Mouse (Mus musculus): ENCODE data around the gene Slc35g3.

DNA sequence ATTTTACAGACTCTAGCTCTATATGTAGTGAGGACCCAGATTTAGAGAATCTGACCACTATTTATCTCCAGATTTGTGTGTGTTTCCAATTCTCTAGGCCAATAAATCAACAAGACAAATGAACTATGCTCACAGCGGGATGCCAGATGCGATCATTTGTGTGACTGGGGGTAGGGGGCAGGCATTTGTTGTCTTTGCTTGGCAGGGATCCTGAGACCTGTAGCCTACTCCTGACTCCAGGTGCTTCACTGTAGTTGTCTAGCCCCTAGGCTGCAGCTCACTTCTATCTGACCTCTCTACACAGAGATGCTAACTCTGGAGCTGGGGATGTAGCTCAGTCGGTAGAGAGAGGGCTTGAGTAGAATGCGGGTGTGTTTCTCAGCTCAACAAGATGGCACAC, 20.1 kb upstream of the Slc35g3 start:
- TF ChIP-seq CTCF (IDR thresholded peaks at IDR 0.05; ENCODE audit: control insufficient read depth, insufficient read depth, insufficient read length) (no peak), USF1 (IDR thresholded peaks at IDR 0.05; ENCODE audit: low read depth) (no peak), MAX (IDR thresholded peaks at IDR 0.05) (no peak), CEBPB (IDR thresholded peaks at IDR 0.05; ENCODE audit: low read depth) (no peak)
